Mouse (Mus musculus): ENCODE results near the gene B3gnt3.

GRCm38 (mm10) chr8:71685573-71685972, 16.0 kb downstream of the B3gnt3 start:
- TF ChIP-seq CTCF (IDR thresholded peaks at IDR 0.05; ENCODE audit: extremely low read depth, insufficient read depth, insufficient read length, insufficient replicate concordance) (no peak), POLR2A (IDR thresholded peaks at IDR 0.05; ENCODE audit: low read depth, low read length) (no peak)

Measured in spleen, adult 2 months (tissue).